Mouse (Mus musculus) heart, postnatal 4 days (tissue): Measurements from ENCODE around the gene Hoxc9. TPM values are rescaled to one million over a fixed set of nuclear protein-coding genes. Genes with fewer than 3 reads are reported as not detected.

ENCODE experiments used
- DNase-seq: peaks from one replicate; pipeline ENCODE4 v3.0.0; 2021
- microRNA-seq, 2 experiments: library from miRNA; unstranded; fragments of <30 nt; microRNA quantifications; one replicate each; pipeline ENCODE4 v1.2.0; 2021 to 2022
- total RNA-seq, 2 experiments: library from RNA; stranded (reverse); gene quantifications; 2 replicates each; pipeline ENCODE4 v1.2.3; 2021

Gene Hoxc9
- total RNA-seq, 2 experiments from 2014 or later: not detected

- no peak for DNase-seq
Measured at GRCm38 (mm10) chr15:103027266-103028235, 51.3 kb downstream of the Hoxc9 start.

- no peak for DNase-seq
Measured at GRCm38 (mm10) chr15:103028916-103029512, 52.8 kb downstream of the Hoxc9 start.

GRCm38 (mm10) chr15:103030142-103030541 is 53.9 kb downstream of the Hoxc9 start:
- no peak for DNase-seq

- DNase-seq: no peak
Measured at GRCm38 (mm10) chr15:103032167-103032566, 55.9 kb downstream of the Hoxc9 start.

GRCm38 (mm10) chr15:103032646-103033575 is 56.7 kb downstream of the Hoxc9 start:
- no peak for DNase-seq

- DNase-seq: no peak
Measured at GRCm38 (mm10) chr15:103034043-103034806, 58.0 kb downstream of the Hoxc9 start.

Small RNA genes lying within 50 kb of the gene (microRNA-seq; reads per million reads assigned to microRNA genes)
- gene Mir196a-2 (0.35 to 2.2 reads per million in 2 experiments), gene Mir615 (7.3 to 44.0 reads per million in 2 experiments)

Other genes with a start within 250 kb of the Hoxc9 start
- gene Hoxc13, start 55.3 kb upstream of the Hoxc9 start, total RNA-seq: not detected
- gene Hoxc12, start 39.7 kb upstream of the Hoxc9 start, total RNA-seq: not detected
- gene Hoxc11, start 22.0 kb upstream of the Hoxc9 start, total RNA-seq: not detected
- not detected for gene Hoxc10, start 9.6 kb upstream of the Hoxc9 start, total RNA-seq
- not detected for gene Hoxc5, start 9.0 kb upstream of the Hoxc9 start, total RNA-seq
- not detected for gene Hoxc8, start 14.2 kb downstream of the Hoxc9 start, total RNA-seq
- under 1 TPM in 1 of 2 experiments, not detected in 1; 0.16 TPM for gene Hoxc6, start 21.8 kb downstream of the Hoxc9 start, total RNA-seq
- under 1 TPM in 1 of 2 experiments, not detected in 1; 0.14 TPM for gene Hoxc4, start 42.5 kb downstream of the Hoxc9 start, total RNA-seq
- gene Smug1, start 190.7 kb downstream of the Hoxc9 start, total RNA-seq: 10 to 100 TPM; 12.7 to 14.1 TPM